Mouse (Mus musculus): Measurements from ENCODE around the gene Amz1. TPM values are rescaled to one million over a fixed set of nuclear protein-coding genes. Genes with fewer than 3 reads are reported as not detected.
A peak's percentile ranks its signal among the peaks of the same experiment; 100 is the strongest.

Gene Amz1
- polyA plus RNA-seq, 1 experiment = 19.1 TPM

DNA sequence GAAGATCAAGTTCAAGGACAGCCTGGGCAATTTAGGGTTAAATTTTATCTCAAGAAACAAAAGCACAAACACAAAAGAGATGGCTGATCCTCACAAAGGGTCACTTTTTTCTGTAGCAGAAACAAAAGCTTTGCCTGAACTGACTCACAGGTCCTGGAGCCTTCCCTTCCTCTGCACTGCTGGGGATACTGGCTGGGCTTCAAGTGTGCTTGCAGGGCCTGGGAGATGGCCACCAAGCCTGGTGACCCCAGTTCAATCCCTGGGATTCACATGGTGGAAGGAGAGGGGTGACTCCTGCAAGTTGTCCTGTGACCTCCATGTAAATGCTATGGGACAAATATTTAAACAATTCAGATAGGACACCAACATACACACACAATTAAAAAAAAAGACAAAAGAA lies 65.6 kb downstream of the Amz1 start:
- H3K36me3 ChIP-seq (ENCODE audit: control insufficient read depth, insufficient read depth, low read length) = peaks cover 6% of the 10 kb centered on the region; the same call in 1 of the 2 replicates

DNA sequence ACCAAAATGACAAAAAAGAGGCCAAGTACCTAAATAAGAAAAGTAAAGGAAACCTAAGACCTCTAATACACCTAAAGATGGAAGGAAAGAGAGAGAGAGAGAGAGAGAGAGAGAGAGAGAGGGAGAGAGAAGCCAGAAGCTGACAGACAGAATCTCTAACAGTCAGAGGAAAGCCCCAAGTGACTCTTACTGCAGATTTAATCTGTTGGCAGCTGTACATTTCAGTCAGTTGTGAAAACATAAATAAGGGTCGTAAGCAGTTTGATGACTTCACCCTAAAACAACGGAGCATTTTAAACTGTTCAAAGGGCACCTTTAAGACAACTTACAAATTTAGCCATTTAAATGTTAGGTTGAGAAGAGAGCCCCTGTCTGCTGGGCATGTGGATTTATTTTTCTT lies 66.5 kb downstream of the Amz1 start:
- no peaks in the 10 kb centered on the region for H3K27me3 ChIP-seq (ENCODE audit: control insufficient read depth, insufficient read depth, low read length)
- TF ChIP-seq CTCF (IDR thresholded peaks at IDR 0.05; ENCODE audit: extremely low read depth, insufficient read depth, insufficient read length, insufficient replicate concordance) (no peak), POLR2A (IDR thresholded peaks at IDR 0.05; ENCODE audit: low read depth, low read length) (no peak)
- 0 out of 2 replicates have a peak, but pooled peaks cover 1% of the 10 kb centered on the region for H3K36me3 ChIP-seq (ENCODE audit: control insufficient read depth, insufficient read depth, low read length)
- H3K27ac ChIP-seq (ENCODE audit: insufficient read depth, low read length) = no peak overlapping the region
- 0 out of 2 replicates have a peak, but pooled peaks cover 3% of the 10 kb centered on the region for H3K4me1 ChIP-seq (ENCODE audit: control insufficient read depth, insufficient read depth, insufficient read length)
- no peak overlapping the region for H3K4me3 ChIP-seq (ENCODE audit: extremely low read depth, insufficient read depth, insufficient read length)
- WGBS = 44% methylated on average over 2 of the region's 2 CpGs
- no peak for DNase-seq (ENCODE audit: low read depth in 1 of 2, low spot score in 2 of 2)

More for the DNA sequence above, 65.6 kb downstream of the Amz1 start:
- TF ChIP-seq CTCF (IDR thresholded peaks at IDR 0.05; ENCODE audit: extremely low read depth, insufficient read depth, insufficient read length, insufficient replicate concordance) = no peak
- no peak for TF ChIP-seq POLR2A (IDR thresholded peaks at IDR 0.05; ENCODE audit: low read depth, low read length)
- DNase-seq (ENCODE audit: low read depth in 1 of 2, low spot score in 2 of 2) = no peak
- Histone ChIP-seq H3K27me3 (ENCODE audit: control insufficient read depth, insufficient read depth, low read length) (no peaks in the 10 kb centered on the region), H3K4me3 (ENCODE audit: extremely low read depth, insufficient read depth, insufficient read length) (no peak overlapping the region), H3K27ac (ENCODE audit: insufficient read depth, low read length) (no peak overlapping the region), H3K4me1 (ENCODE audit: control insufficient read depth, insufficient read depth, insufficient read length) (0 out of 2 replicates have a peak, but pooled peaks cover 3% of the 10 kb centered on the region)

DNA sequence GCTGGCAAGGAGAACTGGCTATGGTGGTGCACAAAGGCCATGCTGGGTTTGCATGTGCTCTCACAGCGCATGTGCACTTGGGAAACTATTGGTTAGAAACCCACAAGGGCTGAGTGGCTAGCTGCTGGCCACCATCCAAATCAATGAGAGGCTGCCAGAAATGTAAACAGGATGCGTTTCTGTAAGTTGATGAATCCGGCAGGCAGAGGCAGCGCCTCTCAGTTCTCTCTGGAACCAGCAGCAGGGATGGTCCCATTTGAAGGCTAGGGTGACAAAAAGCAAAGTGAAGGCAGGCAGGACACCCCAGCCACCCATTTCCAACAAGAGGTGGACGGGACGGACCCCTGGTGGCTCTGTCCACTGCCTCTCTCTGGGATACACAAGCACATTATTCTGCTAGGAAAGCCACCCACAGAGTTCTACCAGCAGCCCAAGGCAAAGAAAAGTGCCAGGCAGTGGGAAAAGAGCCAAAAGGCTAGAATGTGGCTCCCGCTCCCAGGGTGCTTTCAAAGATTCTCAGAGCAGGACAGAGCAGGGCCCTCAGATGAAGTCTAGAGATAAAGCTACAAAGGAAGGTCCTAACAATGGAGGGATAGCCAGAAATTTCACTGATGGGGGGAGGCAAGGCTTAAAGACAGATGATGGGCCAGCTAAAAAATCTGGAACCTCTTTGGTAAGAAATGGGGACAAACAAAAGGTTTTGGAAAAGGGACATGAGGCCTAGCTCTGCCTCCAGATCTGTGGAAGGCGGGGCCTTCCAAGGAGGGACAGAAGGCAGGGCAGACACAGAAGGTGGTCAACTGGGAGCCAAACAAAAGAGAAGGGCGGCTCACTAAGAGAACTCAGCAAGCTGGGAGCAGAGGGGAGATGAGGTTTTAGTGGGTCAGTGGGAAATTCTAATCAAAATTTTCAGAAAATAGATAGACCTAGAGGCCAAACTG lies 67.3 kb downstream of the Amz1 start:
- 0 out of 2 replicates have a peak, but pooled peaks cover 3% of the 10 kb centered on the region for H3K4me1 ChIP-seq (ENCODE audit: control insufficient read depth, insufficient read depth, insufficient read length)
- 59% methylated on average over 9 of the region's 9 CpGs for WGBS
- H3K36me3 ChIP-seq (ENCODE audit: control insufficient read depth, insufficient read depth, low read length) = no peaks in the 10 kb centered on the region
- DNase-seq (ENCODE audit: low read depth in 1 of 2, low spot score in 2 of 2) = no peak
- no peaks in the 10 kb centered on the region for H3K27me3 ChIP-seq (ENCODE audit: control insufficient read depth, insufficient read depth, low read length)
- no peak overlapping the region for H3K4me3 ChIP-seq (ENCODE audit: extremely low read depth, insufficient read depth, insufficient read length)
- TF ChIP-seq POLR2A (IDR thresholded peaks at IDR 0.05; ENCODE audit: low read depth, low read length) = no peak
- TF ChIP-seq CTCF (IDR thresholded peaks at IDR 0.05; ENCODE audit: extremely low read depth, insufficient read depth, insufficient read length, insufficient replicate concordance) = no peak
- H3K27ac ChIP-seq (ENCODE audit: insufficient read depth, low read length) = peak overlapping the region; percentile 2; the same call in 1 of the 2 replicates

DNA sequence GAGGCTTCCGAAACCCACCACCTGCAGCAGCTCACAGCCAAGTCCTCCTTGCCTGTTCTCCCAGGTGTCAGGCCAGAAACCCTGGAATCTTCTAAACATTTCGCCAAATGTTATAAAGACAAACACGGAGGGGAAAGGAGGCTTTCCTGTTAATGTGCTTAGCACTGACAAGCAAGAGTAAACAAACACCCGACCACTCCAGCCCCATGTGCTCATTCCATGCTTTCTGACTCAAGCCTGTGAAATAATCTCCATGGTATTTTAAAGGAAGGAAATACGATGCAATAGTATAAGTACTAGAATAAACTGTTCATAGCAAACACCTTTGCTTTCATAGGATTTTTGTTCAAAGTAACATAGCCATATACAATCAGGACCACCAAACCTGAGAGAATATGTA lies 68.3 kb downstream of the Amz1 start:
- no peak for DNase-seq (ENCODE audit: low read depth in 1 of 2, low spot score in 2 of 2)
- Histone ChIP-seq H3K36me3 (ENCODE audit: control insufficient read depth, insufficient read depth, low read length) (no peaks in the 10 kb centered on the region), H3K4me1 (ENCODE audit: control insufficient read depth, insufficient read depth, insufficient read length) (0 out of 2 replicates have a peak, but pooled peaks cover 3% of the 10 kb centered on the region), H3K27me3 (ENCODE audit: control insufficient read depth, insufficient read depth, low read length) (no peaks in the 10 kb centered on the region), H3K27ac (ENCODE audit: insufficient read depth, low read length) (no peak overlapping the region), H3K4me3 (ENCODE audit: extremely low read depth, insufficient read depth, insufficient read length) (no peak overlapping the region)
- no peak for TF ChIP-seq CTCF (IDR thresholded peaks at IDR 0.05; ENCODE audit: extremely low read depth, insufficient read depth, insufficient read length, insufficient replicate concordance)
- 74% methylated on average over 5 of the region's 5 CpGs for WGBS

DNA sequence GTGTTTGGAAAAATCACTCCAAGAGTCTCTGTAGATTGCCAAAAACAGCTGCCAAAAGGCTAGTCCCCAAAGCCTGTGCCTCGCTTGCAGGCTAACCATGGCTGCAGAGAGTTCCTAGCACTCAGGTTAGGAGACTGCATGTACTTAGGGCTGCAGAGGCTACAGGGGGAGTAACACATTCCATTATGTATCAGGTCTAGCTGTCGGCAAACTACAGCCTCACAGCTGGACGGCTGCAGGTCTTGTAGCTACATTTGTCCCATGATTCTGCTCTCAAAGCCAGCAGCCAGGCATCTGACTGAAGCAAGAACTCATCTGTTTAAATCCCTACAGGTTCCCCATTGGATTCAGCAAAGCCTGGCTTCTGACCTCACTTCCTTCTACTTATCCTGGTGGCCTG lies 70.8 kb downstream of the Amz1 start:
- 83% methylated on average over 3 of the region's 3 CpGs for WGBS
- H3K27ac ChIP-seq (ENCODE audit: insufficient read depth, low read length) = no peak overlapping the region
- H3K27me3 ChIP-seq (ENCODE audit: control insufficient read depth, insufficient read depth, low read length) = no peaks in the 10 kb centered on the region
- no peak for TF ChIP-seq POLR2A (IDR thresholded peaks at IDR 0.05; ENCODE audit: low read depth, low read length)
- TF ChIP-seq CTCF (IDR thresholded peaks at IDR 0.05; ENCODE audit: extremely low read depth, insufficient read depth, insufficient read length, insufficient replicate concordance) = no peak
- peaks cover 5% of the 10 kb centered on the region; the same call in 1 of the 2 replicates for H3K4me1 ChIP-seq (ENCODE audit: control insufficient read depth, insufficient read depth, insufficient read length)
- no peak overlapping the region for H3K4me3 ChIP-seq (ENCODE audit: extremely low read depth, insufficient read depth, insufficient read length)
- DNase-seq (ENCODE audit: low read depth in 1 of 2, low spot score in 2 of 2) = no peak
- no peaks in the 10 kb centered on the region for H3K36me3 ChIP-seq (ENCODE audit: control insufficient read depth, insufficient read depth, low read length)

DNA sequence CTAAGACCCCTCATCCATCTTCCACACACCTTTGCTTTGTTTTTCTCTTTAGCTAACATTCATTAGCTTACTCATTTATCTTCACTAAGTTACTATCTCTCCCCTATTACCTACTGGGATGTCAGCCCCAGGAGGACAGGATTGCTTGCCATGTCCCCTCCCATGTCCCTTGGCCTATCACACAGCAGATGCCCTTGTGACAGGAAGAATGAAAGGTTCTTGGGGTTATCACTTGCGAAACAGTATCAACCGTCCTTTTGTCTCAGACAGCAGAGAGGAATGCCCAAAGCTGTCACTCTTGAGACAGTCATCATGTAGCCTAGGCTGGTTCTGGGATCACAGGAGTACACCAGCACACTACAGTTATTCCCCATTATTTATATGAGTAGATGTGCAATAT lies 71.2 kb downstream of the Amz1 start:
- Histone ChIP-seq H3K36me3 (ENCODE audit: control insufficient read depth, insufficient read depth, low read length) (no peaks in the 10 kb centered on the region), H3K4me1 (ENCODE audit: control insufficient read depth, insufficient read depth, insufficient read length) (peaks cover 5% of the 10 kb centered on the region; the same call in 1 of the 2 replicates), H3K4me3 (ENCODE audit: extremely low read depth, insufficient read depth, insufficient read length) (no peak overlapping the region), H3K27me3 (ENCODE audit: control insufficient read depth, insufficient read depth, low read length) (no peaks in the 10 kb centered on the region), H3K27ac (ENCODE audit: insufficient read depth, low read length) (no peak overlapping the region)
- WGBS = 69% methylated on average over 2 of the region's 2 CpGs
- no peak for DNase-seq (ENCODE audit: low read depth in 1 of 2, low spot score in 2 of 2)
- TF ChIP-seq POLR2A (IDR thresholded peaks at IDR 0.05; ENCODE audit: low read depth, low read length) = no peak
- TF ChIP-seq CTCF (IDR thresholded peaks at IDR 0.05; ENCODE audit: extremely low read depth, insufficient read depth, insufficient read length, insufficient replicate concordance) = no peak

DNA sequence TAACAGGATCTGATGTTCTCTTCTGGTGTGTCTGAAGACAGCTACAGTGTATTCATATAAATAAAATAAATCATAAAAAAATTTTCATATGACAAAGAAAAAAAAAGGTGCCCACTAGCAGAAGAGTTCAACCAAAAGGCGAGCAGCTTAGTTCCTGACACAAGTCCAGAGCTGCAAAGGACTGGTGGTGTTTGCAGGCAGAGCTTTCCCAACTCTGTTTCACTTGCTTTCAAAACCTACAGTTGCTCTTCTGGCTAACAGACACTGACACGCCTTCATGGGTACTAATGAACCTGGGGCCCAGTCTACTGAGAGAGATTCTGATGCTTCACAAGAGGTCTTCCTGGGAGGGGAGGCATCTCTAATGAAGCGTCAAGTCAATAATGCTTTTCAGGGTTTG lies 72.1 kb downstream of the Amz1 start:
- WGBS = 88% methylated on average over 3 of the region's 3 CpGs
- no peaks in the 10 kb centered on the region for H3K27me3 ChIP-seq (ENCODE audit: control insufficient read depth, insufficient read depth, low read length)
- no peak for DNase-seq (ENCODE audit: low read depth in 1 of 2, low spot score in 2 of 2)
- no peak overlapping the region for H3K27ac ChIP-seq (ENCODE audit: insufficient read depth, low read length)
- H3K36me3 ChIP-seq (ENCODE audit: control insufficient read depth, insufficient read depth, low read length) = no peaks in the 10 kb centered on the region
- H3K4me3 ChIP-seq (ENCODE audit: extremely low read depth, insufficient read depth, insufficient read length) = no peak overlapping the region
- no peak for TF ChIP-seq CTCF (IDR thresholded peaks at IDR 0.05; ENCODE audit: extremely low read depth, insufficient read depth, insufficient read length, insufficient replicate concordance)
- TF ChIP-seq POLR2A (IDR thresholded peaks at IDR 0.05; ENCODE audit: low read depth, low read length) = no peak
- peaks cover 5% of the 10 kb centered on the region; the same call in 1 of the 2 replicates for H3K4me1 ChIP-seq (ENCODE audit: control insufficient read depth, insufficient read depth, insufficient read length)
